Mouse (Mus musculus): ENCODE measurements around the gene Akr1b8. TPM values are rescaled to one million over a fixed set of nuclear protein-coding genes. Genes with fewer than 3 reads are reported as not detected.
"Not testable (repeated sequence)": the region's sequence is repeated elsewhere in the genome, so short reads cannot be mapped to it uniquely, and the experiment has no call there.

The Akr1b8 gene
- total RNA-seq (2021): 1 to 10 TPM in 1 of 2 experiments, under 1 TPM in 1; 0.28 to 1.2 TPM

DNA sequence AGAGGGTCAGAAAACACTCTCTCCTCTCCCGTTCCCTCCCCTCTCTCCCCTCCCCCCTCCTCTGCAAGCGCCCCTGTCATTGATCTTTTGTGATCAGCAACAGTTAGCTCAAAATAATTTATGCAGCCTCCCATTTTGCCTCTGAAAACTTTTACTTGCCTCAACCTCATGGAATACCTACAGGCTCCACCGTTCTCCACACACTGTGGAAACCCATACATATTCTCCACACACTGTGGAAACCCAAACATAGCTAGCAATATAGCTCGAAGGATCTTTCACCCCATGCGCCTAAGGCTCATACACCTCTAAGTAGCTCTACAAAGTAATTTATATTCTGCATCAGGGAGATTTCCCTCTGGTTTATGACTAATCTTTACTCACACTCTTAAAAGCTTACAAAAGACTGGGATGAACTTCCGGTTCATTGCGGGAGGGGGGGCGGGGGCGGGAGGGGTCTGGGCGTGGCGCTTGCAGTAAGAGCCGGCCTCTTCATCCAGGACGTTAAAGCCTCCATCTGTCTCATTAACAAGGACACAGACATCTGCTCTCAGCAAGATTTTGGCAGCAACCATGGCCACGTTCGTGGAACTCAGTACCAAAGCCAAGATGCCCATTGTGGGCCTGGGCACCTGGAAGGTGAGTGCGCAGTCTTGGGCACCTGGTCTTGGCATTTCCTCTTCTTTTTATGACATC lies at the start of gene Akr1b8:
TSS of gene Akr1b8 (plus strand) at position 462 of the 696 bp plus-strand sequence.
- intact Hi-C loops (cut with DNase I): no loop called here

DNA sequence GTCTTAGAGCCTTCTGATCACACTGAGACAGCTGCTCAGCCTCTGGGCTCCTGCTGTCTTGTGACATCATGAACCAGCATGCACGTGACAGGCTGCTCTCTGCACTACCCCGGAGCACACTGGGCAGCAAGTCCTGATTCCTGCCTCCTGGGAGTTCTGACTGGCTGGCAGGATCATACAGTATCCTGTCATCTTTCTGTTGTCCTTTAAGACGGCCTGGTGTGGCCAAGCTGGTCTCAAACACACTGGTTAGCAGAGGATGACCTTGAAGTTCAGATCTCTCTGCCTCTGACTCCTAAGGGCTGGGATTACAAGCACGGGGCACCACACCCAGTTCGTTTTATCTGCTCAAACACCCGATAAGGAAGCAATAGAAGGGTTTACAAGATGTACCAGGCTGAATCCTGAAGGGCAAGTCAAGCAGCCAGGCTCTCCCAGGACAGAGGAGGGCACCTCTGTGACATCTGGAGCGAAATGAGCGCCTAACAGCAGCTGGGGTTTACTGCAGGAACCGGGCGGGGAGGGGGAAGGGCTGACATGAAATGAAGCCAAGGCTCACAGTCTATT lies 49.2 kb upstream of the Akr1b8 start:
- intact Hi-C loops (cut with DNase I): no loop called here

More for the DNA sequence above, at the start of gene Akr1b8:
- DNase-seq: peak; percentile 72

DNA sequence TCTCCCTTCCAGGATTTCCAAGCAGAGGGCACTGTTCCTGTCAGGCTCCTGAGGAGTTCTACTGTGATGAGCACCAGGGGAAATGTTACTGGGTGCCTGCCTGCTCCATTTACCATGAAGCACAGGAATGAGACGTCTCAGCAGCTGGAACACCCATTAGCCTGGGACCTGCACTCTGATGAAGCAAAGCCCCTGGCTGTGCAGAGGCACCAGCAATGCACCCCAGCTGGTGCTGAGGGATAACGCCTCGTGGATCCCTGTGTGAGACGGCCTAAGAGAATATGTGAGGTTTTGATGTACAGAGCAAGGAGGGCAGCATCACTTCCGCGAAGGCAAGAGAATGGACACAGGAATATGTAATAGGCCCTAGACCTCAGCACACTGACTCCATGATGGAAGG lies 47.1 kb upstream of the Akr1b8 start:
- intact Hi-C loops (cut with DNase I): no loop called here
- DNase-seq: no peak

More for the DNA sequence above, 49.2 kb upstream of the Akr1b8 start:
- DNase-seq: peak; percentile 8

DNA sequence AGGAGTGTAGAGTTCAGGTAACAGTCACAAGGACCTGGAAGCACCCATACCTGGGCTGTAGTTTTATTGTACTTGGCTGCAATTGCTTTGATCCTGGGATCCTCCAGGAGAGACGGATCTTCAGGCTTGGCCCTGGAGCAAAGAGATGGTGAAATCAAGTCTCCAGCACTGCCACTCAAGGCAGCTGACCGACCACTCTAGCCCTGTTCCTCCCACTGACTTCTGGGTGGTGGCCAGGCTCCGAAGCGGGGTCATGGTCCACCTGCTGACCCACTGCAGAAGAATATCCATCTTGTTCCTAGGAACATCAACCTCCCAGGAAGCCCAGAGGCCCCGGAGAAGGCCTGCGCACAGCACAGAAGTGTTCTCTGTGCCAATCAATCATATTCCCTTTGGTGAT lies 44.4 kb upstream of the Akr1b8 start:
- no peak for DNase-seq
- intact Hi-C loops (cut with DNase I): no loop called here

DNA sequence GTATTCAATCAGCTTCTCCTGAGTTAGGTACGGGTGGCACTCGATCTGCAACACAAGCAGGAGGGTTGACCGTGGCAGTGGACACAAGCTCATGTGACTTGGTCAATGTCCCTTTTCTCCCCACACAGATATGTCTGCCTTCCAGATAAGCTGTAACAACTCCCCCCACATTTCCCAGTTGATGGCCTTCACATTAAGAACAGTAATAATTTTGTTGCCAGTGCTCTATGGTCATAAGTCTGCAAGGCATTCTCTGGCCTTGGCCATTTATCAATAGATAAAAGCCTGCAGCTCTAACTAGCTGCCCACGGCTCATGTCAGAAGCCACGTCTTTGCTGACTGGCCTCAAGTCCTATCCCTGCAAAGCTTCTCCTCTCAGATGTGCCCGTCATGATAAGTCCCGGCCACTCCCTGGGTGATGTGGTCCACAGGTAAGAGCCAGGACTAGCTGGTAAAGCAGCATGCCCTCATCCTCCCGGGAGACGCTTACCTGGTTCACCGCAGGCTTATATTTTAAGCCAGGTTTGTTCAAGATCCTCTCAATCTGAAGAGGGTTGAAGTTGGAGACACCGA lies 43.8 kb upstream of the Akr1b8 start:
- DNase-seq: no peak
- intact Hi-C loops (cut with DNase I): no loop called here

DNA sequence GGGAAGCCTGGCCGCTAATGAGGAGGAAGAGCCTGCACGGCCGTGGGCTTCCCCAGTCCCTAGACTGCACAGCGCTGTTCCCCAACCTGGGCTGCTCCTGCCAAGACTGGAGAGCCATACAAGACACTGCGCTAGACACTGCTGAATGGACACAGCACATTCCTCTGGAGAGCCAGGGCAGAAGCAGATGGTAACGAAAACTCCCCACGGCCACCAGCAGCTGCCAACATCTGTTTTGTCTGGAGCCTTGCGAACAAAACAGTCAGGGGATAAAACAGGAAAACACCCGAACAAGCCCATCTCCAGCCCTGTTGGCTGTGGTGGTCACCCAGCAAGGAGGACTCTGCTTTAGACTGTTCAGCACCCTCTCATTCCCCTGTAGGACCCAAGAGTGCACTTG lies 40.5 kb upstream of the Akr1b8 start:
- no peak for DNase-seq
- intact Hi-C loops (cut with DNase I): no loop called here

DNA sequence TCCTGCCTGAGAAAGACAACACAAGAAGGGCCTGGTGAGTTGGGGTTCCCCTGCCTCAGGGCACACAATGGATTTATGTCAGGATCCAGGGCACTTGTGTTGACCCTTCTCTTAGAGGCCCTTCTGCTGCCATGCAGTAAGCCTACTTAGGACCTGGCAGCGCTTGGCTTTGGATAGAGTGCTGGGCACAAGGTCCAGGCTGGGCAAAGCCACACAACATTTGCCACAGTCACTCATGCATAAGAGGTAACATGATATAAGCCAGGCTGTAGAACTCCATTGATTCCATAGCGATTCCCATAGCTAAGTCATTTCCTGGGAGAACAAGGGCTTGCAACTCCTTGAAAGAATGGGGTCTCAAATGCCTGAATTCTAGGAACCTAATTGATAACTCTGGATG lies 40.0 kb upstream of the Akr1b8 start:
- intact Hi-C loops (cut with DNase I): no loop called here
- DNase-seq: no peak

DNA sequence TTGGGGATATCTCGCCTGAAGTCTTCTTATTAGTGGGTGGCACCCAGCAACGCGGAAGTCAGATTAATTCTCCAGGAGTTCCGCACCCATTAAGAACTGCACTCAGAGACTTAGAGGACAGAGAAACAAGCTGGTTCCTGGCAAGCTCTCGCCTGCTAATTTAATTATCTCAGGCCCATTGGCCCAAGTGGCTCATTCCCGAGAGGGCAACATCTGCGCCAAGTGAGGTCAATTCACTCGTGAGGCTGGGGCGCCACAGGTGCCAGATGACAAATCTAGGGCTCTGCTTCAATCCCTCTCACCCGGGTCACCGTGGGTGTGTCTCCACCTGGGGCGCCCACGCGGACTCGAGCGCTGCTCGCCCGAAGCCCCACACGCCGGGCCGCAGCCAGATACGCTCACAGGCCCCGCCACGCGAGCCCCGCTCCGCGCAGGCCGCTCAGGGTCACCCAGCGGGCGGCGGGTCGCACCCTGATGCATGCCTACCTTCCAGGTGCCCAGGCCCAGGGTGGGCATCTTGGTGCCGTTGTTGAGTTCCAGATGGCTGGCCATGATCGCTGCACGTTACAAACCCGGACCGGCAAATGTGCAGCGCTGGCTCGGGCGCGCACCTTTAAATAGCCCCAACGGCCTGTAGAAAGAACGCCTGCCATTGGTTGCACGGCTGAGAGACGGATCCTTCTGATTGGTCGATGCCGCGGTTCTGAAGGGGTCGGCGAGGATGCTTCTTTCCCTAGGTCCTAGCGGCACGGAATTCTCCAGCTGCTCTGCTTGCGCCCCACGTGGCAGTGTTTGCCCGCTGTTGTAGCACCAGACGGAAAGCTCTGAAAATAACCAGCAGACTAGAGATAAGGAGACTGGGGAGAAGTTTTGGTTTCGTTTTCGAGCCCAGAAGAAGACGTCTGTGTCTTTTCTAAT lies 36.8 kb upstream of the Akr1b8 start, which contains the start of gene Akr1b3:
TSS of gene Akr1b3 (minus strand) at position 625 of the 918 bp plus-strand sequence.
- DNase-seq: peak; percentile 89
- intact Hi-C loops (cut with DNase I): no loop called here

DNA sequence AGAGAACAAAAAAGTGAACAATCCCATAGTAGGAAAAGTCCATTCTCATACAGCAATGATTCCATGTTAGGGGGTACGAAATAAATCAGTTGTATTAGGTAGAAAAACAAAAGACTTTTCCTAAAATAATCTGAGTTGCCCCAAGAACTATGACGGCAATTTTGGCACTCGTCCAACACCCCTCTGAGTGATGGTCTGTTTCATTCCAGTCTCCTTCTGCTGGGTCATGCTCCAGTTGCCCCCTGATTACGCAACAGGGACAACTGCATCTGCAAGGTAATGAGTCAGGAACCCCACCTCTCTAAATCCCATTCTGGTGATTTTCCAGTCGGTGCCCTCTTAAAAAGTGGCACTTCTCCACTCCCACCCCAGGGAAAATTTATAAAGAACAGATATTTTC lies 35.7 kb upstream of the Akr1b8 start:
- DNase-seq: peak; percentile 64
- intact Hi-C loops (cut with DNase I): no loop called here

DNA sequence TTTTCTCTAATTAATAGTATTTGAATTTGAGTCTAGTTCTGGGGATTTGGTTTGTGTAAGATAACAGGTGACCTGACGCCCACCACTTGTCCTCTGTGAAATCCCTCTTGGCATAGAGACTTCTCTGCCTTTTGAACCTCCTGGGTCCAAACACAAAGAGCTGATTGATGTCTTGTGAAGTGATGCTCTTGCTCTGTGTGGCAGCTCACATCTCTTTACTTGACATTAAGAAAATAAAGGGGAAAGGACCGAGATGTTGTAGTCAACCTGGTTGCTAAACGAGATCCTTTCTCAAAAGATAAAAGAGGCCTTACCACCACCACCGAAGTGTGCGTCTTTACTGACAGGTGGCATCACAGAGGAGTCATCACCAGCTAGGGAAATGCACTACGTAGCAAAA lies 35.3 kb upstream of the Akr1b8 start:
- intact Hi-C loops (cut with DNase I): no loop called here
- no peak for DNase-seq

DNA sequence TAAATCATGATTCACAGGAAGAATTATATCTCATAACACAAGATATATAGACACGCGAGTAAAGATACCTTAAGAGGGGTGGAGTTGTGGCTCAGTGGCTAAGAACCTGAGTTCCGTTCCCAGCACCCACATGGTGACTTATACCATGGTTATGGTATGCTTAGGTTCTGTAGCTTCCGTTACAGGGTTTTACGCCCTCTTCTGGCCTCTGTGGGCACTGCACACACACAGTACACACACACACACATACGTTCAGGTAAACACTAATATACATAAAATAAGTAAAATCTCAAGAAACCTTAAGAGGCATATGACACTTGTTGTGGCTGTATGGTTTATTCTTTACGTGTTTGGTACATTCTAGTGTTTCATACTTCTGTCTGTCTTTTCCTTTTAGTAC lies 31.8 kb upstream of the Akr1b8 start:
- intact Hi-C loops (cut with DNase I): no loop called here

DNA sequence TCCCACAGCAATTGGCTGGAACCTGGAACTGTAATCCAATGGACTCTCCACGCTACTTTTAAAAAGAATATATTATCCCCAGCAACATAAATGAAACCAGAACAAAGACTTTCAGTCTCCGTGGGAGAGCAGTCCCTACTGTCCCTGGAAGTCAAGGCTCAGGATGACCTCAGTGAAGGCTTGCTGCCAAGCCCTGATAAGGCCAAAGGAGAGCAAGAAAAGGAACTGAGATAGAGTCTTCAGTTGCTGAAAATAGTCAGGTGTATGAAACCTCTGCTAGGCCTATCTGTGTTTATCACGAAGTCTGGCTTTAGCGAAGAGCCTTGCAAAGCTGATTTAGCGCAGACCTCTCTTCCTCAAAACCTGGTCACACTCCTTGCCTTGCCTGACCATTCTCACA lies 22.5 kb upstream of the Akr1b8 start:
- DNase-seq: no peak
- intact Hi-C loops (cut with DNase I): no loop called here

More for the DNA sequence above, 31.8 kb upstream of the Akr1b8 start:
- DNase-seq: no peak

DNA sequence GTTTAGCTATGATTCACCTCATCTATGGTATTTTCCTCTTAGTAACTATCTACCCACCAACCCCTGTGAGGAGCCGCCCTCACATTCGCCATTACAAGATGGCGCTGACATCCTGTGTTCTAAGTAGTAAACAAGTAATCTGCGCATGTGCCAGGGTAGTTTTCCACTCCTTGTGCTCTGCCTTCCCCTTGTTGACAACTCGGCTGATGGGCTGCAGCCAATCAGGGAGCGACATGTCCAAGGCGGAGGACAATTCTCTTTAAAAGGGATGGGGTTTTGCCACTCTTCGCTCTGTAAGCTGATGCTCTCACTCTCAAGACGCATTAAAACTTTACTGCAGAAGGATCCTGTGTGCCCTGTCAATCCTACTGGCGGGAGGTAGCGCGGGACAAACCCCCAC lies 22.1 kb upstream of the Akr1b8 start:
- DNase-seq: not testable (repeated sequence)

DNA sequence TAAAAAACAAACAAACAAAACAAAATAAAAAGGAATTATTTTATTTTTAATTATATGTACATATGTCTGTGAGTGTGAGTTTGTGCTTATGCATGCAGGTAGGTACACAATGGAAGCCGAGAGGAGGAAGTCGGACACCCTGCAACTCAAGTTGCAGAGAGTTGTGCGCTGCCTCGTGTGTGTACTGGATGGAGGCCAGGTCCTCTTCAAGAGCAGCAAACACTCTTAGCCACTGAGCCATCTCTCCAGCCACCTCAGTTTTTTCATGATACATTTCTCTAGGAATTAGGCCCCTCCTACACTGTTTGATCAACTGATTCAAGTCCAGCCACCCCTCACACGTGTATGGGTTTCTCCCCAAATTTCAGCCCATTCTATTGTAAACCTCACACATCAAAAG lies 19.2 kb upstream of the Akr1b8 start:
- DNase-seq: no peak
- intact Hi-C loops (cut with DNase I): no loop called here

More for the DNA sequence above, 22.1 kb upstream of the Akr1b8 start:
- intact Hi-C loops (cut with DNase I): not testable (repeated sequence)

DNA sequence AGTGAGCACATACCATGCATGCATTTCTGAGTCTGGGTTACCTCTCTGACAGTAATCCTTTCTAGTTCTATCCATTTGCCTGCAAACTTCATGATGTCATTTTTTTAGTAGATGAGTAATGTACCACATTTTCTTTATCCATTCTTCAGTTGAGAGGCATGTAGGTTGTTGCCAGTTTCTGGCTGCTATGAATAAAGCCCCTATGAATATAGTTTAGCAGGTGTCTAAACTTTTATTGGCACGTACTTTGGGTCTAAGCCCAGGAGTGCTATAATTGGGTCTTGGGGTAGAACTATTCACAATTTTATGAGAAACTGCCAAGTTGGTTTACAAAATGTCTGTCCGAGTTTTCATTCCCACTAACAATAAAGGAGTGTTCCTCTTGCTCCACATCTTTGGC lies 16.1 kb upstream of the Akr1b8 start:
- DNase-seq: no peak
- intact Hi-C loops (cut with DNase I): no loop called here

DNA sequence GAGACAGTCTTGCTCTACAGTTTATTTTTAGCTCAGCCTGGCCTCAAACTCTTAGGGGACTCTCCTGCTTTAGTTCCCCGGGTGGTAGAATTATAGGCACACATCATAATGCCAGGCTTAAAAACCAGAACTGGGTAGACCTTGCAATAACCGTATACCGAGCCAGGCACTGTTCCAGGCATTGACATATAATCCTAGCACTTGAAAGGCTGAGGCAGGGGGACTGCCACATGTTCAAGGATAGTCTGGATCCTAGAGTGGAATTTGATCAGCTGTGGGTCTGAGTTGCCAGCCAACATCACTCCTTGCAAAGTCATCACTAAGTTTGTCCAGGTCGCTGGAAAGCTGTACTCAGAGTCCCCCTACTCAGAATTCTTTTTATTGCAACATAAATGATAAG lies 11.9 kb upstream of the Akr1b8 start:
- intact Hi-C loops (cut with DNase I): no loop called here
- no peak for DNase-seq

DNA sequence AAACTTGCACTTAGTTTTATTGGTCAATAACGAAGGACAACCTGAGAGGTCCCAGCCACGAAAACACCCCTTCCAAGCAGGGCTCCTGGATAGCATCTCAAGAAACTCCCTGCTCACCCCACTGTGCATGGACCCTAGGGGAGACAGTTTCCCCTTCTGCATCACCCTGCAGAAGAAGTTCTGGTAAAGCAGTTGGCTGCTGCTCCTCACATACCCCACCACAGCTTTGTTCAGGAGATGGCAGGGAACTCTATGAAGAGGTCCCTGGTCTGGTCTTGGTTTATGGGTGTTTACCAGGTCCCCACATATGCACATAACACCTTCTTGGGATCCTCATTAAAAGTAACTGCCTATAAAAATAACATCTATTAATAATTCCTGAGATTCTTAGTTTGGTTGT lies 11.4 kb upstream of the Akr1b8 start:
- DNase-seq: no peak
- intact Hi-C loops (cut with DNase I): no loop called here

DNA sequence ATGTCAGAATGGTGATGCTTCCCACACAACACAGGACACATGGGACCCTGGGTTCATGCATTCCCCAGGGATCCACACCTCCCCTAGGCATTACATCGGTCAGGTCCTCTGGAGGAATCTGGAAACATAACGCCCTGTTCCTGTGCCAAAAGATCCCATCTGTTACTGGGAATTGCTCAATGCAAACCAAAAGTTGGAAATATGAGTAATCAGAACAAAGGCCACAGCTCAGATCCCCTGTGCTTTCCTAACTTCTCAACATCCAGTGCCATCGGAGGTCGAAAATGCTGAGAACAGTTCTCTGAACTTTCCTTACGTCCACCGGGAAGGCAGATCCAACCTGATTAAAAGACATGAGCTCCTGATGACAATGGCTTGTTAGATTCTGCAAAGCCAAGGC lies 10.5 kb upstream of the Akr1b8 start:
- intact Hi-C loops (cut with DNase I): no loop called here

DNA sequence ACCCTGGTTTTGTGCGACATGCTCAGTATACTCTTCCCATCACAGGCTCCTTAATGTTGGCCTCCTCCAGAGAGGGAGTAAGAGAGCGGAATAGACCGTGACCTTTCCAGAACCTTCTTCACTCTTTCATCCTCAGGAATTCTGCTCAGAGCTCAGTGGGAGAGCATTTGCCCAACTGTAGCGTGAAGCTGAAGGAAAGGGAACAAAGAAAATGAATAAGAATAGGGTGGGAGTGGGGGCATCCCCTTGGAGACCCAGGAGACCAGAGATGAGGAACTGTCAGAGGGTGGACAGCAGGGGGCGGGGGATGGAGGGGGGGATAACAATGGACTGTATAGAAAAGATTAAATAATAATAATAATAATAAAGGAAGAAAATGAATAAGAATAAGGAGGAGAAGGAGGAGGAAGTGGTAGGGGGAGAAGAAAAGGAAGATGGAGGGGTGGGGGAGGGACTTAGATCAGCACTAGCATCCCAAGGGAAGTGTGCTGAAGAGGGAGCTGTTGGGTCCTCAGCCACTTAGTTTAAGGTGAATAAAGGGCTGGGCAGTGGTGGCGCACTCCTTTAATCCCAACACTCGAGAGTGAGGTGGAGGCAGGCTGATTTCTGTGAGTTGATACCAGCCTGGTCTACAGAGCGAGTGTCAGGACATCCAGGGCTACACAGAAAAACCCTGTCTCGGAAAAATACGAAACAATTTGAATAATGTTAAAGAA lies 9.6 kb upstream of the Akr1b8 start:
- no peak for DNase-seq
- intact Hi-C loops (cut with DNase I): no loop called here

More for the DNA sequence above, 10.5 kb upstream of the Akr1b8 start:
- DNase-seq: no peak

DNA sequence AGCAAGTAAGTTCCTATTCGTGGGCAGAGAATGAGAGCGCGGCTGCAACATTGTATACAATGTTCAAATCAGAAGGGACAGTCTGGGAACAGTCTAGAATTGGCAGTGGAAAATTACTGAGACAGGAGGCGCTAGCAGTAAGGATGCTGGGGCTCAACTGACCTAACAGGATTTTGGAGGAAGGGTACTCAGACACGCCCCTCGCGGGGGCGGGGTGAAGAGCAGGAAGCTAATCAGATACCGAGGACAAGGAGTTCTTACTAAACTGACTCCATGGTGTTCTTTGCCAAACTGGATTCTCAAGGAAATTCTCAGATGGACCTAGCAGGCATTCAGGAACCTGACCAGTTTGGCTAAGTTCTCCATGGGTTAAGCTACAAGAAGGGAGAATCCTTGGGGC lies 9.0 kb upstream of the Akr1b8 start:
- DNase-seq: peak; percentile 12
- intact Hi-C loops (cut with DNase I): no loop called here
